Mouse (Mus musculus): Measurements from ENCODE around the gene Stx7.
A peak's percentile ranks its signal among the peaks of the same experiment; 100 is the strongest.
"Not testable (repeated sequence)": the region's sequence is repeated elsewhere in the genome, so short reads cannot be mapped to it uniquely, and the experiment has no call there.

The Stx7 gene

GRCm38 (mm10) chr10:24149135-24149781 is at the start of gene Stx7:
TSS of gene Stx7 (plus strand) at chr10:24149302.
- peak; percentile 96 to 98 for DNase-seq

GRCm38 (mm10) chr10:24101812-24102211 is 47.3 kb upstream of the Stx7 start, which contains the start of gene Taar8c:
TSS of gene Taar8c (minus strand) at chr10:24101912.
- not testable (repeated sequence) for DNase-seq

GRCm38 (mm10) chr10:24103299-24103698 is 45.8 kb upstream of the Stx7 start:
- not testable (repeated sequence) for DNase-seq

- DNase-seq = no peak
These were observed 41.4 kb upstream of the Stx7 start for GRCm38 (mm10) chr10:24107747-24108146.

GRCm38 (mm10) chr10:24108236-24108635 is 40.9 kb upstream of the Stx7 start:
- DNase-seq = no peak

GRCm38 (mm10) chr10:24109434-24109833 is 39.7 kb upstream of the Stx7 start, which contains the start of gene Taar9:
TSS of gene Taar9 (minus strand) at chr10:24109534.
- DNase-seq = peak in 1 of 2 experiments; percentile 33

GRCm38 (mm10) chr10:24111116-24111778 is 37.9 kb upstream of the Stx7 start:
- DNase-seq = peak; percentile 47 to 74

GRCm38 (mm10) chr10:24131451-24132262 is 17.4 kb upstream of the Stx7 start:
- DNase-seq = peak; percentile 73 to 77

- peak; percentile 71 to 87 for DNase-seq
These were observed 16.8 kb upstream of the Stx7 start for GRCm38 (mm10) chr10:24132273-24132672.

GRCm38 (mm10) chr10:24133132-24133531 is 16.0 kb upstream of the Stx7 start:
- DNase-seq = no peak

GRCm38 (mm10) chr10:24134071-24134645 is 14.9 kb upstream of the Stx7 start:
- DNase-seq = no peak

GRCm38 (mm10) chr10:24138623-24139261 is 10.4 kb upstream of the Stx7 start:
- peak; percentile 64 to 71 for DNase-seq

GRCm38 (mm10) chr10:24142735-24143134 is 6.4 kb upstream of the Stx7 start:
- DNase-seq = no peak

- peak; percentile 75 to 82 for DNase-seq
These were observed 984 bp downstream of the Stx7 start for GRCm38 (mm10) chr10:24150086-24150485.

GRCm38 (mm10) chr10:24158470-24159254 is 9.6 kb downstream of the Stx7 start:
- DNase-seq = peak in 1 of 2 experiments; percentile 47

- peak; percentile 46 to 50 for DNase-seq
These were observed 10.5 kb downstream of the Stx7 start for GRCm38 (mm10) chr10:24159575-24159974.

GRCm38 (mm10) chr10:24160349-24160748 is 11.2 kb downstream of the Stx7 start:
- DNase-seq = no peak

- DNase-seq = peak; percentile 47 to 73
These were observed 15.2 kb downstream of the Stx7 start for GRCm38 (mm10) chr10:24164137-24164908.

- no peak for DNase-seq
These were observed 15.8 kb downstream of the Stx7 start for GRCm38 (mm10) chr10:24164909-24165304.

- DNase-seq = no peak
These were observed 16.5 kb downstream of the Stx7 start for GRCm38 (mm10) chr10:24165526-24166055.

All from kidney, postnatal 25 days (tissue).